Mouse (Mus musculus) heart, embryonic 15.5 days (tissue): ENCODE measurements around the gene 1700003E16Rik. TPM values are rescaled to one million over a fixed set of nuclear protein-coding genes. Genes with fewer than 3 reads are reported as not detected.

Experiments
- ATAC-seq: fragments of 200-750 bp; cut with Nextera tagmentation; replicated peaks from 2 replicates; pipeline ENCODE4 v1.8.0; 2017; ENCODE audit warnings: low read depth, moderate TSS enrichment; ENCODE audit not compliant: insufficient number of reproducible peaks, insufficient read depth, low FRiP score
- H3K27ac ChIP-seq: fragments of 300-500 bp; sonication (generic); 2 replicates; pipeline ENCODE4 v1.5.1; 2015; ENCODE audit warnings: mild to moderate bottlenecking, inconsistent platforms
- H3K27me3 ChIP-seq: fragments of 300-500 bp; sonication (generic); 2 replicates; pipeline ENCODE4 v1.6.1; 2015; ENCODE audit warnings: inconsistent platforms
- H3K36me3 ChIP-seq: fragments of 300-500 bp; sonication (generic); 2 replicates; pipeline ENCODE4 v1.6.1; 2015; ENCODE audit warnings: mild to moderate bottlenecking, inconsistent platforms
- H3K4me1 ChIP-seq: fragments of 300-500 bp; sonication (generic); replicated peaks from 2 replicates; pipeline ENCODE4 v1.6.1; 2015; ENCODE audit warnings: inconsistent platforms
- H3K4me2 ChIP-seq: fragments of 300-500 bp; sonication (generic); 2 replicates; pipeline ENCODE4 v1.6.1; 2015; ENCODE audit warnings: inconsistent platforms, mild to moderate bottlenecking, moderate library complexity
- H3K4me3 ChIP-seq: fragments of 300-500 bp; sonication (generic); 2 replicates; pipeline ENCODE4 v1.5.1; 2015; ENCODE audit warnings: mild to moderate bottlenecking, inconsistent platforms
- H3K9ac ChIP-seq: fragments of 300-500 bp; sonication (generic); 2 replicates; pipeline ENCODE4 v1.6.1; 2015; ENCODE audit warnings: mild to moderate bottlenecking, inconsistent platforms
- H3K9me3 ChIP-seq: fragments of 300-500 bp; sonication (generic); replicated peaks from 2 replicates; pipeline ENCODE4 v1.6.1; 2016; ENCODE audit warnings: inconsistent platforms
- WGBS: fragments of 180-500 bp; shearing (Covaris S2); methylation state at CpG from one replicate; pipeline ENCODE4 v1.1.7; 2015; ENCODE audit warnings: mixed read lengths; 5-methylcytosine and 5-hydroxymethylcytosine counted together
- polyA plus RNA-seq: library from polyadenylated mRNA; unstranded; fragments of >200 nt; fragmentation: Nextera tagmentation; extraction: Ambion mirVana; gene quantifications from 2 replicates; pipeline ENCODE4 v1.2.1, GENCODE M21; 2015

1700003E16Rik gene
- polyA plus RNA-seq, 1 experiment from 2014 or later: 0.91 TPM

GRCm38 (mm10) chr6:83132176-83132919, 23.9 kb upstream of the 1700003E16Rik start:
- H3K9me3 ChIP-seq: no peaks in the 10 kb centered on the region
- H3K36me3 ChIP-seq: no peaks in the 10 kb centered on the region
- WGBS: 79% methylated on average over 9 of the region's 9 CpGs
- ATAC-seq: no peak
- H3K4me2 ChIP-seq: no peak overlapping the region
- H3K27me3 ChIP-seq: no peaks in the 10 kb centered on the region
- no peak overlapping the region for H3K9ac ChIP-seq
- no peak overlapping the region for H3K4me3 ChIP-seq
- peaks cover 17% of the 10 kb centered on the region for H3K4me1 ChIP-seq
- H3K27ac ChIP-seq: no peak overlapping the region

DNA sequence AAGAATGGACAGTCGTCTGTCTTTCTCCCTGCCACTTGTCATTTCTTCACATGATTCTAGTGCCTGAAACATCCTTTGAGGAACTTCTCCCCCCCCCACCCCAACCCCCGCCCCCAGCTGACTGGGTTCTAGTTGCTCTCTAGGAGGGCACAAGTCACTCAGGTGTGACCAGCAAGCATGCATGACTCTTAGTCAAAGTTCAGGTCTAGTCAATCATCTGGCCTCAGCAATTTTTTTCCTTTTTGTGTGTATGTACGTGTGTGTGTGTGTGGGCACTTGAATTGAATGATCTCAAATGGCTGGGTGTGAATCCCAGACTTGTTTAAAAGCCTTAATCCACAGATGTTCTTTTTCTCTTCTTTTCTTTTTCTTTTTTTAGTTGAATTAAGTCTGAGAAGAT, 22.0 kb upstream of the 1700003E16Rik start:
- H3K27me3 ChIP-seq: no peaks in the 10 kb centered on the region
- H3K9me3 ChIP-seq: no peaks in the 10 kb centered on the region
- 64% methylated on average over 3 of the region's 3 CpGs for WGBS
- H3K4me3 ChIP-seq: no peak overlapping the region
- no peak overlapping the region for H3K27ac ChIP-seq
- no peak overlapping the region for H3K4me2 ChIP-seq
- H3K36me3 ChIP-seq: no peaks in the 10 kb centered on the region
- H3K9ac ChIP-seq: no peak overlapping the region
- ATAC-seq: no peak
- peaks cover 33% of the 10 kb centered on the region for H3K4me1 ChIP-seq

GRCm38 (mm10) chr6:83134951-83135513, 21.2 kb upstream of the 1700003E16Rik start, which contains the start of gene Rtkn:
Gene Rtkn, plus strand, starts transcription at chr6:83135463.
- peak within 1 kb of the TSS; percentile 100 for H3K27ac ChIP-seq
- 61% methylated on average over 7 of the region's 7 CpGs for WGBS
- no peaks in the 10 kb centered on the region for H3K27me3 ChIP-seq
- peak within 1 kb of the TSS; percentile 68 for H3K4me3 ChIP-seq
- no peaks in the 10 kb centered on the region for H3K36me3 ChIP-seq
- no peak for ATAC-seq
- peaks cover 34% of the 10 kb centered on the region for H3K4me1 ChIP-seq
- H3K9ac ChIP-seq: peak within 1 kb of the TSS; percentile 83
- no peaks in the 10 kb centered on the region for H3K9me3 ChIP-seq
- peak within 1 kb of the TSS; percentile 88 for H3K4me2 ChIP-seq

GRCm38 (mm10) chr6:83135571-83136161, 20.5 kb upstream of the 1700003E16Rik start:
- peaks cover 34% of the 10 kb centered on the region for H3K4me1 ChIP-seq
- H3K4me3 ChIP-seq: peak overlapping the region; percentile 68
- H3K9ac ChIP-seq: peak overlapping the region; percentile 83
- ATAC-seq: no peak
- H3K36me3 ChIP-seq: no peaks in the 10 kb centered on the region
- H3K27me3 ChIP-seq: no peaks in the 10 kb centered on the region
- 9% methylated on average over 37 of the region's 37 CpGs for WGBS
- H3K9me3 ChIP-seq: no peaks in the 10 kb centered on the region
- H3K4me2 ChIP-seq: peak overlapping the region; percentile 88
- H3K27ac ChIP-seq: peak overlapping the region; percentile 100

GRCm38 (mm10) chr6:83136291-83136880, 19.8 kb upstream of the 1700003E16Rik start:
- no peak for ATAC-seq
- H3K9me3 ChIP-seq: no peaks in the 10 kb centered on the region
- H3K36me3 ChIP-seq: no peaks in the 10 kb centered on the region
- peak overlapping the region; percentile 83 for H3K9ac ChIP-seq
- H3K4me3 ChIP-seq: peak overlapping the region; percentile 68
- 26% methylated on average over 5 of the region's 5 CpGs for WGBS
- H3K27me3 ChIP-seq: no peaks in the 10 kb centered on the region
- H3K4me2 ChIP-seq: peak overlapping the region; percentile 88
- peaks cover 36% of the 10 kb centered on the region for H3K4me1 ChIP-seq
- peak overlapping the region; percentile 100 for H3K27ac ChIP-seq

- Histone ChIP-seq H3K4me2 (peak overlapping the region; percentile 88), H3K9me3 (no peaks in the 10 kb centered on the region), H3K4me1 (peaks cover 42% of the 10 kb centered on the region), H3K27me3 (no peaks in the 10 kb centered on the region), H3K36me3 (no peaks in the 10 kb centered on the region), H3K9ac (peak overlapping the region; percentile 83), H3K27ac (peak overlapping the region; percentile 100), H3K4me3 (peak overlapping the region; percentile 68)
- under 1% methylated on average over 26 of the region's 26 CpGs for WGBS
- peak; percentile 81 for ATAC-seq
Observed at GRCm38 (mm10) chr6:83136881-83137575, 19.2 kb upstream of the 1700003E16Rik start.

GRCm38 (mm10) chr6:83137576-83137950, 18.6 kb upstream of the 1700003E16Rik start:
- H3K9me3 ChIP-seq: no peaks in the 10 kb centered on the region
- ATAC-seq: peak; percentile 82
- H3K27ac ChIP-seq: peak overlapping the region; percentile 100
- H3K27me3 ChIP-seq: no peaks in the 10 kb centered on the region
- peaks cover 47% of the 10 kb centered on the region for H3K4me1 ChIP-seq
- peak overlapping the region; percentile 88 for H3K4me2 ChIP-seq
- peak overlapping the region; percentile 68 for H3K4me3 ChIP-seq
- peak overlapping the region; percentile 83 for H3K9ac ChIP-seq
- no peaks in the 10 kb centered on the region for H3K36me3 ChIP-seq
- WGBS: under 1% methylated on average over 12 of the region's 12 CpGs

GRCm38 (mm10) chr6:83138056-83138455, 18.1 kb upstream of the 1700003E16Rik start:
- Histone ChIP-seq H3K4me2 (peak overlapping the region; percentile 88), H3K27me3 (no peaks in the 10 kb centered on the region), H3K4me3 (peak overlapping the region; percentile 68), H3K9me3 (no peaks in the 10 kb centered on the region), H3K9ac (peak overlapping the region; percentile 83), H3K36me3 (no peaks in the 10 kb centered on the region), H3K27ac (peak overlapping the region; percentile 100), H3K4me1 (peaks cover 52% of the 10 kb centered on the region)
- no peak for ATAC-seq
- 3% methylated on average over 11 of the region's 11 CpGs for WGBS

DNA sequence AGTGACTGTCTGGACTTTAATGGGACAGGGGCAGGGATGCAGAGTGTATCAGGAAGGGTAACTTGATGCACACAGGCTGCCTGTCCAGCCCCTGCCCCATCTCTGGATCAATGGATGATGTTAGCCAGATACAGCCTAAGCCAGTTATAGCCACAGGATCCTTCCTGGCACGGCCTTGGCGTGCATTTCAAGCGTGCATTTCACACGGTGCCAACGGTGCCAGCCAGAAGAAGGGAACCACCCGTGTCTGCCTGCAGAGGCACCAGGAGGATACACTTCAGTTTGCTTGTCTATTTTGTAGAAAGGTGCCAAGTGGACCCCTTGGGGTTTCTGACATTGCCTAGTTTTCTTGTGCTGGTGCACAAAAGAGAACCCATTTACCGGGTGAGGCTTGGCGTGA, 16.2 kb upstream of the 1700003E16Rik start:
- Histone ChIP-seq H3K4me1 (peaks cover 53% of the 10 kb centered on the region), H3K36me3 (no peaks in the 10 kb centered on the region), H3K9me3 (no peaks in the 10 kb centered on the region), H3K4me3 (no peak overlapping the region), H3K9ac (no peak overlapping the region), H3K27me3 (no peaks in the 10 kb centered on the region), H3K27ac (no peak overlapping the region), H3K4me2 (no peak overlapping the region)
- WGBS: 91% methylated on average over 8 of the region's 8 CpGs
- ATAC-seq: no peak

DNA sequence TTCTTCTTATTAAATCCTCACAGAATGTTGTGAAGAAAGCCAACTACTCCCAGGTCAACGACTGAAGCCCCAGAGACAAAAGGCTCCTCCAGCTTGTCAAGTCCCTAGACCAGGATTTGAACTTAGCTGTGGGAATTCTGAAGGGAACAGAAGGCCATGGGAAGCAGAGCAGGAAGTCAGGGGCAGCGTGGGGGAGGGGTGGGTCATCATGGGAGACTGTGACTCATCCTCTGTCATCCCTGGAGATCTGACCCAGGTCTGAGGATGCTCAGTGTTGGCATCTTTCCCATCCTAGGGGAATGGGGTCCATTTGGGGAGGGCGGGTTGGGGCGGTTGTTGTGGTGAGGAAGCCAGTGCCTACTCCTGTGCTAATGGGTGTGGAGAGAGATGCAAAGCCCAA, 14.6 kb upstream of the 1700003E16Rik start:
- Histone ChIP-seq H3K9ac (peak overlapping the region; percentile 66), H3K4me3 (peak overlapping the region; percentile 46), H3K4me2 (peak overlapping the region; percentile 82), H3K27me3 (no peaks in the 10 kb centered on the region), H3K4me1 (peaks cover 39% of the 10 kb centered on the region), H3K27ac (peak overlapping the region; percentile 67), H3K9me3 (no peaks in the 10 kb centered on the region), H3K36me3 (peaks cover 3% of the 10 kb centered on the region; the same call in 1 of the 2 replicates)
- 35% methylated on average over 4 of the region's 4 CpGs for WGBS
- ATAC-seq: no peak
